Mouse (Mus musculus): Measurements from ENCODE around the gene Nos1ap.

DNA sequence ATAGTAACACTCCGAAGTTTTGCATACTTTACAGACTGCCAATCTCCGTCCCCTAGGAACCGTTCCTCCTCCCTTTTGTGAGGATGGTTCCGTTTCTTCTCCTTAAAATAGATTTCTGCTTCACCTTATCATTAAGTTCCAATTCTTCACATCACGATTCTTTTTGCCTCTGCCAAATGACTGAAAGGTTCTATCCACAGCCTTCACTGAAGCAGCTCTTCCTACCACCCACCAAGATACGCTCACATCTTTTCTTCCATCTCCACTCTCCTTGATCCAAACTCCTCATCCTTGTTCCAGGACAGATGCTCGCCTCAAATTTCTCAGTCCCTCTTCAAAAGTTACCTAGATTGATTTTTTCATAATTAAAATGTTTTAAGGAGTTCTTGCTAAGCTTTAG is 220.8 kb downstream of the Nos1ap start:
- TF ChIP-seq CTCF (IDR thresholded peaks at IDR 0.05; ENCODE audit: low read depth, low read length): no peak
- no peak for TF ChIP-seq POLR2A (IDR thresholded peaks at IDR 0.05; ENCODE audit: borderline replicate concordance, low read depth, low read length)
